Mouse (Mus musculus): ENCODE results near the gene Olfr33. TPM values are rescaled to one million over a fixed set of nuclear protein-coding genes. Genes with fewer than 3 reads are reported as not detected.

Gene Olfr33
- not detected for polyA plus RNA-seq (2017; shearing (Covaris generic))

GRCm38 (mm10) chr7:102718970-102719369 lies at the start of gene Olfr33:
TSS of gene Olfr33 (minus strand) at chr7:102719070.
- ATAC-seq: no peak

- no peak for ATAC-seq
Measured at GRCm38 (mm10) chr7:102759266-102759665, 40.4 kb upstream of the Olfr33 start, which contains the start of the genes Olfr560 and Olfr78. TSS of gene Olfr560 (minus strand) at chr7:102759366. TSS of gene Olfr78 (minus strand) at chr7:102759471.

GRCm38 (mm10) chr7:102752086-102752485 lies 33.2 kb upstream of the Olfr33 start:
- ATAC-seq: no peak

GRCm38 (mm10) chr7:102737705-102738104 lies 18.8 kb upstream of the Olfr33 start:
- no peak for ATAC-seq

GRCm38 (mm10) chr7:102733793-102734192 lies 14.9 kb upstream of the Olfr33 start:
- no peak for ATAC-seq

GRCm38 (mm10) chr7:102727391-102727790 lies 8.5 kb upstream of the Olfr33 start, which contains the start of gene Olfr559:
TSS of gene Olfr559 (minus strand) at chr7:102727491.
- ATAC-seq: no peak

GRCm38 (mm10) chr7:102701915-102702314 lies 17.0 kb downstream of the Olfr33 start, which contains the start of gene Olfr558:
TSS of gene Olfr558 (plus strand) at chr7:102702215.
- no peak for ATAC-seq

GRCm38 (mm10) chr7:102698461-102698860 lies 20.4 kb downstream of the Olfr33 start:
- ATAC-seq: no peak

GRCm38 (mm10) chr7:102695358-102696125 lies 23.3 kb downstream of the Olfr33 start, which contains the start of gene Olfr557:
TSS of gene Olfr557 (plus strand) at chr7:102695910.
- ATAC-seq: peak; percentile 76

- peak; percentile 100 for ATAC-seq
Measured at GRCm38 (mm10) chr7:102686944-102687501, 31.8 kb downstream of the Olfr33 start, which contains the start of gene Trim68. TSS of gene Trim68 (minus strand) at chr7:102687327.

- no peak for ATAC-seq
Measured at GRCm38 (mm10) chr7:102681916-102682315, 37.0 kb downstream of the Olfr33 start.

GRCm38 (mm10) chr7:102676225-102676624 lies 42.6 kb downstream of the Olfr33 start:
- no peak for ATAC-seq

GRCm38 (mm10) chr7:102665378-102665777 lies 53.5 kb downstream of the Olfr33 start:
- ATAC-seq: no peak

- ATAC-seq: no peak
Measured at GRCm38 (mm10) chr7:102664599-102664998, 54.3 kb downstream of the Olfr33 start, which contains the start of gene Olfr556. TSS of gene Olfr556 (plus strand) at chr7:102664899.

Other genes starting within 250 kb of the Olfr33 start
- under 1 TPM in 1 of 2 experiments, not detected in 1; 0.29 TPM for gene Olfr543, start 237.4 kb downstream of the Olfr33 start, polyA plus RNA-seq (2017; shearing (Covaris generic))
- under 1 TPM in 1 of 2 experiments, not detected in 1; 0.17 TPM for gene Olfr544, start 230.8 kb downstream of the Olfr33 start, polyA plus RNA-seq (2017; shearing (Covaris generic))
- gene Olfr545, start 219.5 kb downstream of the Olfr33 start, polyA plus RNA-seq (2017; shearing (Covaris generic)): not detected
- gene Olfr547, start 184.3 kb downstream of the Olfr33 start, polyA plus RNA-seq (2017; shearing (Covaris generic)): not detected
- gene Olfr548-ps1, start 178.2 kb downstream of the Olfr33 start, polyA plus RNA-seq (2017; shearing (Covaris generic)): not detected
- not detected for gene Olfr549, start 169.2 kb downstream of the Olfr33 start, polyA plus RNA-seq (2017; shearing (Covaris generic))
- gene Trim21, start 153.6 kb downstream of the Olfr33 start, polyA plus RNA-seq (2017; shearing (Covaris generic)): 10 to 100 TPM in 1 of 2 experiments, 1 to 10 TPM in 1; 9.7 to 10.3 TPM
- under 1 TPM in 1 of 2 experiments, not detected in 1; 0.11 TPM for gene Olfr550, start 147.6 kb downstream of the Olfr33 start, polyA plus RNA-seq (2017; shearing (Covaris generic))
- gene Olfr551, start 127.2 kb downstream of the Olfr33 start, polyA plus RNA-seq (2017; shearing (Covaris generic)): under 1 TPM in 1 of 2 experiments, not detected in 1; 0.08 TPM
- not detected for gene Olfr552, start 121.3 kb downstream of the Olfr33 start, polyA plus RNA-seq (2017; shearing (Covaris generic))
- gene Olfr553, start 100.9 kb downstream of the Olfr33 start, polyA plus RNA-seq (2017; shearing (Covaris generic)): not detected
- not detected for gene Olfr554, start 80.6 kb downstream of the Olfr33 start, polyA plus RNA-seq (2017; shearing (Covaris generic))
- not detected for gene Olfr555, start 60.2 kb downstream of the Olfr33 start, polyA plus RNA-seq (2017; shearing (Covaris generic))
- gene Olfr556, start 54.2 kb downstream of the Olfr33 start, polyA plus RNA-seq (2017; shearing (Covaris generic)): under 1 TPM in 1 of 2 experiments, not detected in 1; 0.12 TPM
- gene Trim68, start 31.7 kb downstream of the Olfr33 start, polyA plus RNA-seq (2017; shearing (Covaris generic)): 1 to 10 TPM; 9.2 to 9.3 TPM
- not detected for gene Olfr557, start 23.2 kb downstream of the Olfr33 start, polyA plus RNA-seq (2017; shearing (Covaris generic))
- gene Olfr558, start 16.9 kb downstream of the Olfr33 start, polyA plus RNA-seq (2017; shearing (Covaris generic)): not detected
- not detected for gene Olfr559, start 8.4 kb upstream of the Olfr33 start, polyA plus RNA-seq (2017; shearing (Covaris generic))
- gene Olfr560, start 40.3 kb upstream of the Olfr33 start, polyA plus RNA-seq (2017; shearing (Covaris generic)): not detected
- not detected for gene Olfr78, start 40.4 kb upstream of the Olfr33 start, polyA plus RNA-seq (2017; shearing (Covaris generic))
- not detected for gene Olfr561, start 52.2 kb upstream of the Olfr33 start, polyA plus RNA-seq (2017; shearing (Covaris generic))
- not detected for gene Olfr564, start 84.4 kb upstream of the Olfr33 start, polyA plus RNA-seq (2017; shearing (Covaris generic))
- gene Olfr566, start 139.7 kb upstream of the Olfr33 start, polyA plus RNA-seq (2017; shearing (Covaris generic)): under 1 TPM in 1 of 2 experiments, not detected in 1; 0.16 TPM
- not detected for gene Olfr568, start 158.1 kb upstream of the Olfr33 start, polyA plus RNA-seq (2017; shearing (Covaris generic))
- not detected for gene Olfr569, start 171.8 kb upstream of the Olfr33 start, polyA plus RNA-seq (2017; shearing (Covaris generic))
- gene Olfr570, start 175.5 kb upstream of the Olfr33 start, polyA plus RNA-seq (2017; shearing (Covaris generic)): not detected
- gene Olfr571, start 198.5 kb upstream of the Olfr33 start, polyA plus RNA-seq (2017; shearing (Covaris generic)): not detected
- not detected for gene Olfr572, start 205.3 kb upstream of the Olfr33 start, polyA plus RNA-seq (2017; shearing (Covaris generic))
- gene Olfr573-ps1, start 223.5 kb upstream of the Olfr33 start, polyA plus RNA-seq (2017; shearing (Covaris generic)): not detected
- gene Olfr574, start 229.4 kb upstream of the Olfr33 start, polyA plus RNA-seq (2017; shearing (Covaris generic)): not detected
- not detected for gene Olfr575, start 239.7 kb upstream of the Olfr33 start, polyA plus RNA-seq (2017; shearing (Covaris generic))
- not detected for gene Olfr576, start 243.6 kb upstream of the Olfr33 start, polyA plus RNA-seq (2017; shearing (Covaris generic))

All from activated CD4-positive, CD25-positive, alpha-beta regulatory T cell, adult 4 months (primary cell).